Comparison of ENCODE assay signal across 17 mouse cellular contexts in the genomic region with DNA sequence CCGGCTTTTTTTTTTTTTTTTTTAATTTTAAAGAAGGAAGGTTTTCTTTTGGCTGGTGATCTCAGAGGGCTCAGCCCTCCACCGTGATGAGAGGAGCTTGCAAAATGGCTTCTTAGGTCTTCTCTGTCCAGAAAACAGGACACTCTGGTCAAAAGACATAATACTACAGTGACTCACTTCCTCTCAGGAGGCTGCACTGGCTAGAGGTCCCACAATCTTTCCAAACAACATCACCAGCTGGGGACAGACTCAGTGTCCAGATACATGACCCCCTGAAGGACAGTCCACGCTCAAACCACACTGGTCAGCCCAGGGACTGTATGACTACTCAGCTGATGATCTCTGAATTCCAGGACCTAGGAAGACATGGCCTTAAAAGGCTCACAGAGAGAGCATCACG.
DNase-seq lines count a peak whose midpoint lies in the region; ATAC-seq and TF ChIP-seq lines count a peak whose summit lies in the region.
"Had no signal": no experiment of that assay in that cellular context is flagged by ENCODE, and none has a peak within 500 bp of the region (broad histone marks: within the 10 kb centered on the region; RNA-seq: fewer than 3 reads in every experiment).

No protein-coding gene starts in this region.

- no peak for ATAC-seq in Patski
- ATAC-seq: forebrain, embryonic 13.5 days; forebrain, embryonic 15.5 days; forebrain, postnatal 0 days had no signal

- in situ Hi-C loops in Patski (cut with MboI; ENCODE audit: low pct_unique_long_range_greater_than_20kb): no loop called here

- WGBS in cerebellum, adult 2 months: 90% methylated on average over 4 of the region's 4 CpGs

- no peak overlapping the region for H3K27ac ChIP-seq in cerebellum, adult 2 months (ENCODE audit: insufficient read depth, low read length)
- H3K27ac ChIP-seq: embryonic facial prominence, embryonic 10.5 days; embryonic facial prominence, embryonic 12.5 days; forebrain, embryonic 13.5 days; forebrain, embryonic 15.5 days had no signal

- CTCF ChIA-PET in Patski (lab: Charles Lee): no interaction called here

- H3K4me3 ChIP-seq in cerebellum, adult 2 months (replicated peaks; ENCODE audit: insufficient read depth, low read depth, low read length): no peak overlapping the region
- H3K4me3 ChIP-seq: embryonic facial prominence, embryonic 10.5 days; embryonic facial prominence, embryonic 12.5 days; forebrain, embryonic 13.5 days; forebrain, embryonic 15.5 days had no signal

- POLR2A ChIA-PET in Patski (lab: Charles Lee): no interaction called here

- no peaks in the 10 kb centered on the region for H3K27me3 ChIP-seq in Patski
- H3K27me3 ChIP-seq in cerebellum, adult 2 months (ENCODE audit: control insufficient read depth, insufficient read depth, low read length): no peaks in the 10 kb centered on the region
- H3K27me3 ChIP-seq: embryonic facial prominence, embryonic 12.5 days; forebrain, embryonic 13.5 days; forebrain, embryonic 15.5 days had no signal

- TF ChIP-seq CTCF in Patski (IDR thresholded peaks at IDR 0.05): no peak
- TF ChIP-seq CTCF in cerebellum, adult 2 months (IDR thresholded peaks at IDR 0.05; ENCODE audit: borderline replicate concordance, insufficient read depth, low read depth, low read length): no peak

- H3K4me1 ChIP-seq in cerebellum, adult 2 months (ENCODE audit: control insufficient read depth, insufficient read depth, low read length): no peaks in the 10 kb centered on the region
- H3K4me1 ChIP-seq: embryonic facial prominence, embryonic 10.5 days; embryonic facial prominence, embryonic 12.5 days; forebrain, embryonic 13.5 days; forebrain, embryonic 15.5 days had no signal

- DNase-seq in 3134 (ENCODE audit: extremely low read depth, insufficient read length, low spot score): peak; percentile 70
- peak; percentile 70 for DNase-seq in 416B (ENCODE audit: low read depth)
- peak; percentile 2 for DNase-seq in Patski (ENCODE audit: low read depth, low spot score)
- DNase-seq in cerebellum, adult 2 months: no peak
- no peak for DNase-seq in cerebellum, postnatal 14 days
- DNase-seq: adrenal gland, adult 2 months; adrenal gland, postnatal 10 days; adrenal gland, postnatal 25 days; cerebellum, adult 11-12 months; cerebellum, adult 8-10 months; cerebellum, adult 9-11 months; cerebellum, postnatal 25 days; forebrain, postnatal 0 days had no signal

- TF ChIP-seq POLR2A in cerebellum, adult 2 months (IDR thresholded peaks at IDR 0.05; ENCODE audit: borderline replicate concordance, insufficient read depth, low read length): no peak

Comparison
In these comparisons a context has a peak if more than half of its experiments do, and no peak if none do; other contexts are left out.
1. DNase-seq: peak in 3134 (single experiment), 416B (single experiment) and Patski (single experiment); none in cerebellum, adult 2 months (0 of 2) and cerebellum, postnatal 14 days (0 of 2).